Mouse (Mus musculus): ENCODE data around the gene Gm5475.

The Gm5475 gene

GRCm38 (mm10) chr15:100414011-100414410 lies 7.9 kb upstream of the Gm5475 start:
- DNase-seq = peak; percentile 68 to 70

- DNase-seq = peak in 1 of 2 experiments; percentile 38
These were observed 7.0 kb upstream of the Gm5475 start for GRCm38 (mm10) chr15:100414942-100415341.

GRCm38 (mm10) chr15:100415684-100416083 lies 6.3 kb upstream of the Gm5475 start:
- peak in 1 of 2 experiments; percentile 61 for DNase-seq

GRCm38 (mm10) chr15:100417854-100418450 lies 4.0 kb upstream of the Gm5475 start:
- no peak for DNase-seq

- DNase-seq = peak in 1 of 2 experiments; percentile 30
These were observed 2.6 kb upstream of the Gm5475 start for GRCm38 (mm10) chr15:100419311-100419710.

GRCm38 (mm10) chr15:100419901-100420745 lies 1.8 kb upstream of the Gm5475 start:
- no peak for DNase-seq

GRCm38 (mm10) chr15:100421059-100421757 lies 739 bp upstream of the Gm5475 start:
- peak in 1 of 2 experiments; percentile 34 for DNase-seq

- DNase-seq = peak in 1 of 2 experiments; percentile 51
These were observed 529 bp downstream of the Gm5475 start for GRCm38 (mm10) chr15:100422476-100422875.

- DNase-seq = peak; percentile 98
These were observed 1.2 kb downstream of the Gm5475 start for GRCm38 (mm10) chr15:100422899-100423860.

GRCm38 (mm10) chr15:100423916-100424315 lies 2.0 kb downstream of the Gm5475 start:
- DNase-seq = peak; percentile 51 to 70

- DNase-seq = peak; percentile 70
These were observed 2.6 kb downstream of the Gm5475 start, which contains the start of gene Slc11a2 for GRCm38 (mm10) chr15:100424396-100425122. Gene Slc11a2, minus strand, starts transcription at chr15:100425072.

- no peak for DNase-seq
These were observed 6.5 kb downstream of the Gm5475 start for GRCm38 (mm10) chr15:100428296-100428905.

GRCm38 (mm10) chr15:100429959-100430565 lies 8.1 kb downstream of the Gm5475 start:
- peak; percentile 59 to 74 for DNase-seq

GRCm38 (mm10) chr15:100433234-100433633 lies 11.3 kb downstream of the Gm5475 start:
- no peak for DNase-seq

- no peak for DNase-seq
These were observed 14.2 kb downstream of the Gm5475 start for GRCm38 (mm10) chr15:100436112-100436511.

- DNase-seq = no peak
These were observed 14.6 kb downstream of the Gm5475 start for GRCm38 (mm10) chr15:100436518-100436917.

- DNase-seq = peak; percentile 92 to 93
These were observed 21.4 kb downstream of the Gm5475 start for GRCm38 (mm10) chr15:100443126-100443922.

- no peak for DNase-seq
These were observed 24.9 kb downstream of the Gm5475 start for GRCm38 (mm10) chr15:100446887-100447286.

- no peak for DNase-seq
These were observed 26.6 kb downstream of the Gm5475 start for GRCm38 (mm10) chr15:100448572-100448971.

GRCm38 (mm10) chr15:100449495-100449894 lies 27.5 kb downstream of the Gm5475 start:
- DNase-seq = no peak
